Mouse (Mus musculus) stomach, embryonic 14.5 days (tissue): Measurements from ENCODE around the gene P2ry12. TPM values are rescaled to one million over a fixed set of nuclear protein-coding genes. Genes with fewer than 3 reads are reported as not detected.

Experiments
- ATAC-seq: fragments of 200-750 bp; cut with Nextera tagmentation; 2 replicates; pipeline ENCODE4 v1.8.0; 2017; ENCODE audit warnings: low read depth, moderate TSS enrichment; ENCODE audit not compliant: insufficient number of reproducible peaks, insufficient read depth, low FRiP score
- H3K27ac ChIP-seq: fragments of 300-500 bp; sonication (generic); 2 replicates; pipeline ENCODE4 v1.5.1; 2014; ENCODE audit warnings: mild to moderate bottlenecking, low read length, moderate library complexity, mixed read lengths
- H3K27me3 ChIP-seq: fragments of 300-500 bp; sonication (generic); 2 replicates; pipeline ENCODE4 v1.6.1; 2014; ENCODE audit warnings: low read length, control low read depth, mixed read lengths; ENCODE audit not compliant: control insufficient read depth, insufficient read depth
- H3K36me3 ChIP-seq: fragments of 300-500 bp; sonication (generic); 2 replicates; pipeline ENCODE4 v1.6.1; 2014; ENCODE audit warnings: mild to moderate bottlenecking, control low read depth, low read length, moderate library complexity, mixed read lengths; ENCODE audit not compliant: control insufficient read depth, insufficient read depth
- H3K4me1 ChIP-seq: fragments of 300-500 bp; sonication (generic); 2 replicates; pipeline ENCODE4 v1.6.1; 2014; ENCODE audit warnings: low read length, control low read depth, mixed read lengths; ENCODE audit not compliant: control insufficient read depth, insufficient read depth
- H3K4me2 ChIP-seq: fragments of 300-500 bp; sonication (generic); replicated peaks from 2 replicates; pipeline ENCODE4 v1.6.1; 2014; ENCODE audit warnings: low read depth, low read length, control low read depth
- H3K4me3 ChIP-seq: fragments of 300-500 bp; sonication (generic); 2 replicates; pipeline ENCODE4 v1.5.1; 2014; ENCODE audit warnings: low read depth, low read length, control low read depth
- H3K9ac ChIP-seq: fragments of 300-500 bp; sonication (generic); replicated peaks from 2 replicates; pipeline ENCODE4 v1.6.1; 2014; ENCODE audit warnings: low read depth, mild to moderate bottlenecking, control low read depth, low read length, moderate library complexity, mixed read lengths
- H3K9me3 ChIP-seq: fragments of 300-500 bp; sonication (generic); 2 replicates; pipeline ENCODE4 v1.6.1; 2016; ENCODE audit warnings: low read depth, low read length, control low read depth; ENCODE audit not compliant: control insufficient read depth
- WGBS: fragments of 180-500 bp; shearing (Covaris S2); extraction: QIAGEN DNeasy Blood & Tissue Kit; methylation state at CpG from one replicate; pipeline ENCODE4 v1.1.7; 2014; 5-methylcytosine and 5-hydroxymethylcytosine counted together
- polyA plus RNA-seq: library from polyadenylated mRNA; unstranded; fragments of >200 nt; fragmentation: Nextera tagmentation; extraction: Ambion mirVana; gene quantifications from 2 replicates; pipeline ENCODE4 v1.2.1, GENCODE M21; 2014

Gene P2ry12
- polyA plus RNA-seq, 1 experiment from 2014 or later, result 2.5 TPM

- Histone ChIP-seq H3K4me2 (no peak overlapping the region), H3K27ac (no peak overlapping the region), H3K4me3 (no peak overlapping the region), H3K27me3 (no peaks in the 10 kb centered on the region), H3K4me1 (no peaks in the 10 kb centered on the region), H3K36me3 (no peaks in the 10 kb centered on the region), H3K9me3 (no peaks in the 10 kb centered on the region), H3K9ac (no peak overlapping the region)
- no peak for ATAC-seq
- WGBS, result 77% methylated on average over 4 of the region's 4 CpGs
Observed at GRCm38 (mm10) chr3:59205941-59206340, 56.7 kb downstream of the P2ry12 start.

GRCm38 (mm10) chr3:59204719-59205503 lies 57.8 kb downstream of the P2ry12 start:
- H3K9ac ChIP-seq, result no peak overlapping the region
- H3K9me3 ChIP-seq, result no peaks in the 10 kb centered on the region
- H3K27ac ChIP-seq, result no peak overlapping the region
- H3K4me2 ChIP-seq, result no peak overlapping the region
- H3K36me3 ChIP-seq, result no peaks in the 10 kb centered on the region
- no peak overlapping the region for H3K4me3 ChIP-seq
- H3K4me1 ChIP-seq, result no peaks in the 10 kb centered on the region
- WGBS, result 49% methylated on average over 11 of the region's 11 CpGs
- ATAC-seq, result no peak
- H3K27me3 ChIP-seq, result no peaks in the 10 kb centered on the region

- 70% methylated on average over 8 of the region's 8 CpGs for WGBS
- ATAC-seq, result peak; percentile 83
- Histone ChIP-seq H3K9ac (no peak overlapping the region), H3K4me3 (no peak overlapping the region), H3K27me3 (no peaks in the 10 kb centered on the region), H3K27ac (peak overlapping the region; percentile 10; the same call in 1 of the 2 replicates), H3K36me3 (no peaks in the 10 kb centered on the region), H3K4me1 (no peaks in the 10 kb centered on the region), H3K4me2 (no peak overlapping the region), H3K9me3 (no peaks in the 10 kb centered on the region)
Observed at GRCm38 (mm10) chr3:59203802-59204520, 58.7 kb downstream of the P2ry12 start.

- H3K27ac ChIP-seq, result no peak overlapping the region
- H3K4me2 ChIP-seq, result no peak overlapping the region
- WGBS, result 78% methylated on average over 4 of the region's 4 CpGs
- H3K36me3 ChIP-seq, result no peaks in the 10 kb centered on the region
- ATAC-seq, result no peak
- no peaks in the 10 kb centered on the region for H3K9me3 ChIP-seq
- H3K9ac ChIP-seq, result no peak overlapping the region
- no peaks in the 10 kb centered on the region for H3K27me3 ChIP-seq
- H3K4me1 ChIP-seq, result no peaks in the 10 kb centered on the region
- H3K4me3 ChIP-seq, result no peak overlapping the region
Observed at GRCm38 (mm10) chr3:59197329-59197948, 65.2 kb downstream of the P2ry12 start.

GRCm38 (mm10) chr3:59194938-59195337 lies 67.7 kb downstream of the P2ry12 start, which contains the start of gene Gpr87:
Gene Gpr87, minus strand, starts transcription at chr3:59195104.
- peak within 1 kb of the TSS; percentile 15; the same call in 1 of the 2 replicates for H3K27ac ChIP-seq
- WGBS, result 78% methylated on average over 7 of the region's 7 CpGs

GRCm38 (mm10) chr3:59194099-59194498 lies 68.6 kb downstream of the P2ry12 start:
- Histone ChIP-seq H3K9me3 (no peaks in the 10 kb centered on the region), H3K4me1 (no peaks in the 10 kb centered on the region), H3K4me3 (no peak overlapping the region), H3K27me3 (no peaks in the 10 kb centered on the region), H3K9ac (no peak overlapping the region), H3K36me3 (no peaks in the 10 kb centered on the region), H3K27ac (peak overlapping the region; percentile 15; the same call in 1 of the 2 replicates), H3K4me2 (no peak overlapping the region)
- ATAC-seq, result no peak
- WGBS, result 81% methylated on average over 7 of the region's 7 CpGs

More at GRCm38 (mm10) chr3:59194938-59195337, 67.7 kb downstream of the P2ry12 start, which contains the start of gene Gpr87:
- Histone ChIP-seq H3K9me3 (no peaks in the 10 kb centered on the region), H3K4me3 (no peak within 1 kb of the TSS), H3K27me3 (no peaks in the 10 kb centered on the region), H3K4me2 (no peak within 1 kb of the TSS), H3K36me3 (no peaks in the 10 kb centered on the region), H3K9ac (no peak within 1 kb of the TSS), H3K4me1 (no peaks in the 10 kb centered on the region)
- no peak for ATAC-seq

GRCm38 (mm10) chr3:59191674-59192073 lies 71.0 kb downstream of the P2ry12 start:
- Histone ChIP-seq H3K27ac (no peak overlapping the region), H3K9ac (no peak overlapping the region), H3K4me2 (no peak overlapping the region), H3K4me3 (no peak overlapping the region), H3K4me1 (no peaks in the 10 kb centered on the region), H3K36me3 (no peaks in the 10 kb centered on the region), H3K9me3 (no peaks in the 10 kb centered on the region), H3K27me3 (no peaks in the 10 kb centered on the region)
- WGBS, result 97% methylated on average over 6 of the region's 6 CpGs
- no peak for ATAC-seq

- Histone ChIP-seq H3K27me3 (no peaks in the 10 kb centered on the region), H3K4me2 (no peak overlapping the region), H3K27ac (no peak overlapping the region), H3K9me3 (no peaks in the 10 kb centered on the region), H3K4me3 (no peak overlapping the region), H3K4me1 (no peaks in the 10 kb centered on the region), H3K9ac (no peak overlapping the region), H3K36me3 (no peaks in the 10 kb centered on the region)
- no peak for ATAC-seq
- WGBS, result 85% methylated on average over 4 of the region's 4 CpGs
Observed at GRCm38 (mm10) chr3:59187336-59187735, 75.3 kb downstream of the P2ry12 start.
